Mouse (Mus musculus) common myeloid progenitor, adult 5-6 weeks (primary cell): ENCODE results near the gene Psmb6. TPM values are rescaled to one million over a fixed set of nuclear protein-coding genes. Genes with fewer than 3 reads are reported as not detected.

Experiments
- ATAC-seq: replicated peaks from 2 replicates; pipeline ENCODE4 v1.8.0; 2016; ENCODE audit warnings: low read depth, mild to moderate bottlenecking, moderate TSS enrichment, inconsistent platforms; ENCODE audit not compliant: poor library complexity, severe bottlenecking
- total RNA-seq: library from RNA; stranded (forward); fragments of 200-1000, 187-1606 nt; gene quantifications from 2 replicates; pipeline ENCODE4 v1.2.3, GENCODE M21; 2017

The Psmb6 gene
- total RNA-seq, 1 experiment from 2014 or later = 218 TPM

GRCm38 (mm10) chr11:70564276-70564873 is 39.2 kb downstream of the Psmb6 start:
- ATAC-seq = no peak

DNA sequence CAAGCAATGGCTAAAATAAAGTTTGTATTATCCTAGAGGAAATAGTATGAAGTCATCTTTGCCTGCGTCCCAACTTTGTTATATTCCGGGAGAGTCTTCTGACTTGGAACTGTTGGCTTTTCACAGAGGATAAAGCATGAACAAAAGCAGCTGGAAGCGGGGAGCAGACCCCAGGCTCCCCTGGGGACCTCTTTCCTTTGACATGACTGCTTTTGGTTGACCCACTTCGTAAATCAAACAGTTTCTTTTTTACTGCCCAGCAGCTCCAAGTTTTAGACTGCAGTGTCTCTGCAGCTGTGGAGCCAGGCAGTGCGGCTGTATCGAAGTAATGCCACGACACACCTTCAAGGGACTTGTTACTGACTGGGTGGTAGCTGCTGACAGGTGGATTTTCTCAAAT is 41.4 kb downstream of the Psmb6 start:
- ATAC-seq = no peak

GRCm38 (mm10) chr11:70570614-70571013 is 45.4 kb downstream of the Psmb6 start:
- peak; percentile 45; the same call in 1 of the 2 replicates for ATAC-seq

GRCm38 (mm10) chr11:70571641-70572040 is 46.5 kb downstream of the Psmb6 start:
- ATAC-seq = no peak

- ATAC-seq = no peak
These were observed 47.3 kb downstream of the Psmb6 start for GRCm38 (mm10) chr11:70572348-70572902.

DNA sequence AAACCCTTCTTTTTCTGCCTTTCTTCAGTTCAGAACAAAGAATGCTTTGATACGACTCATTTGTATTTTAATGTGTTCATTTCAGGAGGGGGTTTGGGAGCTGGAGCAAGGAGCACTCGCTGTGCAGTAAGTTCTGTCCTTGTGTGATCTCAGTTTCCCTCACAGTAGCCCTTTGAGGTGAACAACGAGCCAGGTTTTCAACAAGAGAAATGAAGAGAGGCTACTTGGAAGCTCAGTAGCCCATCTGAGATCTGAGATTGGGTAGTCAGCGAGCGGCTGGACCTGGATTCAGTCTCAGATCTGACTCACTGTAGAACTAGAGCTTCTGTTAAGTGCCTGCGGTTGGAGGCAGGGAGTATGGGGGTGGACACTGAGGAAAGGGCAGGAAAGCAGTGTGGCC is 48.7 kb downstream of the Psmb6 start:
- no peak for ATAC-seq

DNA sequence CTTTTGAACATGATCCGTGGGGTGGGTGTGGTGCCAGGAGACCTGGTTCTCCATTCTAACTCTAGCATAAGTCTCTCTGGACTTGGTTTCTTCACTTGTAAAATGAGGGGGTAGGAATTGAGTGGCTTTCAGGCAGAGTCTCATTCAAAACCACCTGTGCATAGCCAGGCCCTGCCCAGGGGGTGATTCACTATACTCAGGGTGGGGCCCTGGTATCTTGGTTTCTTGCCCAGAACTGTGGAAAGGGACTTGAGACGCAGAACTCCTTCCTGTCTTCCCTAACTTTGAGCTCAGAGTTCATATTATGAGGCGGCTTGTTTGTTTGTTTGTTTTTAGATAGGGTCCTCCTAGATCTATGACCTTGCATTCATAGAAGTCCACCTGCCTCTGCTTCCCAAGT is 52.0 kb downstream of the Psmb6 start:
- no peak for ATAC-seq

Other genes starting within 250 kb of the Psmb6 start
- gene Alox12e, start 202.7 kb upstream of the Psmb6 start, total RNA-seq = not detected in 2 replicates
- gene Alox15, start 173.3 kb upstream of the Psmb6 start, total RNA-seq = not detected in 2 replicates
- gene Pelp1, start 115.3 kb upstream of the Psmb6 start, total RNA-seq = 13.4 and 16.5 TPM in 2 replicates
- gene Arrb2, start 92.7 kb upstream of the Psmb6 start, total RNA-seq = 43.6 and 46.6 TPM in 2 replicates
- gene Med11, start 73.4 kb upstream of the Psmb6 start, total RNA-seq = 36.3 and 43.1 TPM in 2 replicates
- gene Zmynd15, start 65.9 kb upstream of the Psmb6 start, total RNA-seq = not detected in 2 replicates
- gene Cxcl16, start 65.4 kb upstream of the Psmb6 start, total RNA-seq = not detected in 2 replicates
- not detected in 2 replicates for gene Tm4sf5, start 20.1 kb upstream of the Psmb6 start, total RNA-seq
- gene Vmo1, start 10.8 kb upstream of the Psmb6 start, total RNA-seq = not detected in 2 replicates
- gene Gltpd2, start 6.2 kb upstream of the Psmb6 start, total RNA-seq = not detected in 2 replicates
- gene Gm40193, start 7.6 kb downstream of the Psmb6 start, total RNA-seq = not detected in 2 replicates
- 1.2 and 2.7 TPM in 2 replicates for gene Pld2, start 14.7 kb downstream of the Psmb6 start, total RNA-seq
- 30.8 and 33.5 TPM in 2 replicates for gene Mink1, start 37.5 kb downstream of the Psmb6 start, total RNA-seq
- gene 4930544D05Rik, start 90.5 kb downstream of the Psmb6 start, total RNA-seq = not detected in 2 replicates
- gene Chrne, start 93.8 kb downstream of the Psmb6 start, total RNA-seq = 0.37 TPM in 1 of 2 replicates, not detected in the other
- gene Gp1ba, start 113.8 kb downstream of the Psmb6 start, total RNA-seq = 0.58 and 3.2 TPM in 2 replicates
- gene Rnf167, start 121.9 kb downstream of the Psmb6 start, total RNA-seq = 56.9 and 65.8 TPM in 2 replicates
- 52.5 and 60.6 TPM in 2 replicates for gene Slc25a11, start 122.1 kb downstream of the Psmb6 start, total RNA-seq
- gene Pfn1, start 129.3 kb downstream of the Psmb6 start, total RNA-seq = 437 and 465 TPM in 2 replicates
- gene Eno3, start 131.8 kb downstream of the Psmb6 start, total RNA-seq = 8.9 and 10.0 TPM in 2 replicates
- 43.2 and 53.2 TPM in 2 replicates for gene Spag7, start 144.0 kb downstream of the Psmb6 start, total RNA-seq
- gene Camta2, start 162.7 kb downstream of the Psmb6 start, total RNA-seq = 5.3 and 13.3 TPM in 2 replicates
- not detected in 2 replicates for gene Inca1, start 174.8 kb downstream of the Psmb6 start, total RNA-seq
- 4.7 and 8.6 TPM in 2 replicates for gene Kif1c, start 175.2 kb downstream of the Psmb6 start, total RNA-seq
- gene Zfp3, start 238.8 kb downstream of the Psmb6 start, total RNA-seq = 2.3 and 4.2 TPM in 2 replicates